Mouse (Mus musculus) brain, embryonic 14.5 days (tissue): ENCODE results near the gene Anapc11.

Experiments used
- CTCF ChIP-seq: fragments of 200-500 bp; IDR thresholded peaks from 2 replicates; pipeline ENCODE4 v1.5.1; 2012; ENCODE audit warnings: inconsistent platforms, mild to moderate bottlenecking, moderate library complexity, borderline replicate concordance; ENCODE audit not compliant: insufficient read depth, insufficient read length; ENCODE audit errors: extremely low read depth
- POLR2A ChIP-seq: fragments of 200-500 bp; IDR thresholded peaks from 2 replicates; pipeline ENCODE4 v1.6.1; 2012; ENCODE audit warnings: mild to moderate bottlenecking, inconsistent platforms, borderline replicate concordance; ENCODE audit not compliant: poor library complexity, insufficient read depth, insufficient read length, severe bottlenecking; ENCODE audit errors: extremely low read depth

GRCm38 (mm10) chr11:120622805-120623204 lies 24.6 kb downstream of the Anapc11 start:
- TF ChIP-seq CTCF, result no peak
- no peak for TF ChIP-seq POLR2A
